Mouse (Mus musculus) G1E (cell line): Measurements from ENCODE around the gene Pkib. TPM values are rescaled to one million over a fixed set of nuclear protein-coding genes. Genes with fewer than 3 reads are reported as not detected.

Source experiments
- ATAC-seq: 2 replicates; pipeline ENCODE4 v1.8.0; 2016; ENCODE audit warnings: mild to moderate bottlenecking; ENCODE audit not compliant: insufficient number of reproducible peaks, poor library complexity, low FRiP score, severe bottlenecking; ENCODE audit errors: extremely low read depth
- DNase-seq: peaks from one replicate; pipeline ENCODE4 v3.0.0; 2012; ENCODE audit warnings: low spot score
- H3K27me3 ChIP-seq: 2 replicates; pipeline ENCODE4 v1.6.1; 2012; ENCODE audit warnings: mild to moderate bottlenecking, low read length, inconsistent platforms; ENCODE audit not compliant: insufficient read depth
- H3K36me3 ChIP-seq: replicated peaks from 2 replicates; pipeline ENCODE3; 2012; ENCODE audit warnings: mild to moderate bottlenecking, inconsistent platforms
- H3K4me1 ChIP-seq: 2 replicates; pipeline ENCODE4 v1.6.1; 2012; ENCODE audit warnings: low read depth, low read length, inconsistent platforms, mixed read lengths; ENCODE audit not compliant: insufficient read depth
- H3K4me3 ChIP-seq: 2 replicates; pipeline ENCODE4 v1.5.1; 2012; ENCODE audit warnings: low read depth, mild to moderate bottlenecking, inconsistent platforms, low read length, moderate library complexity, mixed read lengths
- H3K9me3 ChIP-seq: replicated peaks from 2 replicates; pipeline ENCODE4 v1.6.1; 2012; ENCODE audit warnings: inconsistent platforms
- CTCF ChIP-seq: IDR thresholded peaks from 2 replicates; pipeline ENCODE4 v1.5.1; 2012; ENCODE audit warnings: low read depth, low read length, inconsistent platforms, mixed read lengths
- GATA1 ChIP-seq: IDR thresholded peaks from 2 replicates; pipeline ENCODE4 v1.6.1; 2012; ENCODE audit warnings: borderline replicate concordance, low read length, inconsistent platforms, mixed read lengths
- GATA2 ChIP-seq: IDR thresholded peaks from 2 replicates; pipeline ENCODE4 v1.6.1; 2012; ENCODE audit warnings: low read depth, low read length, inconsistent platforms, borderline replicate concordance
- POLR2AphosphoS5 ChIP-seq: IDR thresholded peaks from 2 replicates; pipeline ENCODE4 v1.6.1; 2012; ENCODE audit warnings: low read depth, low read length, inconsistent platforms; ENCODE audit not compliant: insufficient replicate concordance
- TAL1 ChIP-seq: conservative IDR thresholded peaks from 2 replicates; pipeline ENCODE4 v1.6.1; 2012; ENCODE audit warnings: low read depth, low read length, inconsistent platforms, mixed read lengths
- polyA plus RNA-seq: library from polyadenylated mRNA; stranded (reverse); fragments of >175 nt; gene quantifications from 2 replicates; pipeline ENCODE4 v1.2.3, GENCODE M21; 2012
- total RNA-seq, 2 experiments: library from RNA; stranded (forward) in 1 of 2; stranded (reverse) in 1 of 2; fragments of 200-1000 nt in 1 of 2; fragments of >200 nt in 1 of 2; fragmentation: Nextera tagmentation in 1 of 2; gene quantifications; 2 replicates each; pipeline ENCODE4 v1.2.3; 2014 to 2017

Pkib gene
- total and polyA plus RNA-seq, 3 experiments = 0.16 TPM; not detected in 2

DNA sequence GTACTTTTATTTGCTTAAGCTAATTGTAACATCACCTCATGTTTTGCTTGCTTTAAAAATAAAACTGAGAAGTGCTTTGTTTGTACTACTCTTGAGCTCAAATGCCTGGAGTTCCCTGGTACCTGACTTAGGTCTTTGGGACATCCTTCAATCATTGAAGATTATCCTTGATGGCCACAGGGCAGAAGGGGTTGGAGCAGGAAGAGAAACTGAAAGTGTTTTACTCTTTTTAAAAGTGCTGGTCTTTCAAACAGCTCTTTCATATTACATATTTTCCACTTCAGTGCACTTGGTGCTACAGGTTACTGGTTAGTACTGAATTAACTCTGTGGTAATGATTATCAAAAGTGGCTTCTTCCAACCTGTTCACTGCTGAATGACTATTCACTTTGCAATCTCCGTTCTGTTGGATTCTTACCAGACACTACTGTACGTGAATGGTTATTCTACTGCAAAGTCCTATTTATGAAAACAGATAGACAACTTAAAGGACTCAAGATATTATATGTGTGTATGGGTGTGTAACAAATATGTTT lies 123.5 kb downstream of the Pkib start:
- ATAC-seq = no peak

DNA sequence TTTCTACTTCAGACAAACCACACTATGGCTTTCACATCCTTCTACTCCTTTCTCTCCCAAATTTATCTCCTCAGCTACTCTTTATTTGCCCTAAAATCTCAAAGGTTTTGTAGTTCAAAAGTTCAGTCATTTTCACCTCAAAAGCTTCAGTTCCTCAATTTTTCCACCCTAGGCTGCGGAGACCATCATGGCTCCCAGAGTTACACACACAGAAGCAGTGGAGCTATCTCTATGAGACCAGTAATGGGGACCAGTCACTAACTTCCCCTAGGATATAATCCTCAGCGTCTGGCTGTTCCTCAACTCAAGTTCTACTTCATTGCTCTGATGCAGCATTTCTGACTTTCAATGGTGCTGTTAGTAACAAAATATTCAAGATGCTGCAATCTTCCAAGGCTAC lies 127.2 kb downstream of the Pkib start:
- Histone ChIP-seq H3K4me3 (no peak overlapping the region), H3K9me3 (no peaks in the 10 kb centered on the region), H3K36me3 (no peaks in the 10 kb centered on the region), H3K4me1 (no peaks in the 10 kb centered on the region), H3K27me3 (no peaks in the 10 kb centered on the region)
- DNase-seq (no peak), ATAC-seq (no peak)
- no peak for TF ChIP-seq TAL1
- no peak for TF ChIP-seq GATA2
- no peak for TF ChIP-seq GATA1
- TF ChIP-seq CTCF = no peak
- TF ChIP-seq POLR2AphosphoS5 = no peak

More for the DNA sequence above, 123.5 kb downstream of the Pkib start:
- Histone ChIP-seq H3K9me3 (no peaks in the 10 kb centered on the region), H3K4me1 (no peaks in the 10 kb centered on the region), H3K4me3 (no peak overlapping the region), H3K27me3 (no peaks in the 10 kb centered on the region), H3K36me3 (no peaks in the 10 kb centered on the region)
- no peak for TF ChIP-seq CTCF
- TF ChIP-seq POLR2AphosphoS5 = no peak
- TF ChIP-seq GATA2 = no peak
- no peak for TF ChIP-seq GATA1
- TF ChIP-seq TAL1 = no peak
- no peak for DNase-seq

DNA sequence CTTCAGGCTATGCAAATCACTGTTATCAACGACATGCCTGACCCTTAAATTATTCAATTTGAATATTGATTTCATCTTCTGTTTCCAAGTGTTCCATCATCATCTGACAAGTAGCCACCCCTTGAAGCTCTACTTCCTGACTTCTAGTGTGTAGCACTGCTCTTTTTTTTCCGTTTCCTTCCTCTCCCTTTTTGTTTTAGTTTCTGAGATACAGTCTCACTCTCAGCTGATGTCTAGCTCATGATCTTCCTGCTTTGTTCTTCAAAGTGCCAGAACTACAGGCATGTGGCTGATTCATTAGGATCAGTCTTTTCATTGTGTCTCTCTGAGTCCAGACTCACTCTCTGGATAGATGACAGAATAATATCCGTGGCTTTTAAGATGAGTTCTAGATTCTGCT lies 128.9 kb downstream of the Pkib start:
- H3K9me3 ChIP-seq = no peaks in the 10 kb centered on the region
- ATAC-seq = no peak

DNA sequence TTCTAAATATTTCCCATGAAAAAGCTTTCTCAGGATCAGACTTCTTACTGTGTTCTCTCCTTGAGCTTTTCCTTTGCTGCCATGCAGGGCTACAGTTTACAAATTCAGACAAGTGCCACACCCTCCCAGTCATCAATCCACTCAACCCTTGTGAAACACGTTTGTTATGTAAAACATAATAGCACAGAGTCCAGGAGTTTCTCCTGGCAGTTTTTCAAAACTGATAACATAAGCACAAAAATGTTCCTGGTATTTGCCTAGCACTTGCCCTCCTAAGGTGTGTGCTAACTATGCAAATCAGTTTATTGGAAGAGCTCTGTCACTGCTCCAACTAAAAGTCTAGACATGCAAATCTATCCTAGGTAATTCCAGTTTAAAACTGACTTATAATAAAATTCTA lies 131.3 kb downstream of the Pkib start:
- Histone ChIP-seq H3K36me3 (no peaks in the 10 kb centered on the region), H3K4me3 (no peak overlapping the region), H3K27me3 (no peaks in the 10 kb centered on the region), H3K9me3 (no peaks in the 10 kb centered on the region), H3K4me1 (no peaks in the 10 kb centered on the region)
- ATAC-seq = no peak
- DNase-seq = no peak
- no peak for TF ChIP-seq GATA1
- TF ChIP-seq TAL1 = no peak
- TF ChIP-seq CTCF = no peak
- no peak for TF ChIP-seq POLR2AphosphoS5
- no peak for TF ChIP-seq GATA2

More for the DNA sequence above, 128.9 kb downstream of the Pkib start:
- H3K36me3 ChIP-seq = no peaks in the 10 kb centered on the region
- H3K4me1 ChIP-seq = no peaks in the 10 kb centered on the region
- H3K27me3 ChIP-seq = no peaks in the 10 kb centered on the region
- TF ChIP-seq POLR2AphosphoS5 (no peak), GATA1 (no peak), GATA2 (no peak), TAL1 (no peak), CTCF (no peak)
- DNase-seq = no peak
- H3K4me3 ChIP-seq = no peak overlapping the region

DNA sequence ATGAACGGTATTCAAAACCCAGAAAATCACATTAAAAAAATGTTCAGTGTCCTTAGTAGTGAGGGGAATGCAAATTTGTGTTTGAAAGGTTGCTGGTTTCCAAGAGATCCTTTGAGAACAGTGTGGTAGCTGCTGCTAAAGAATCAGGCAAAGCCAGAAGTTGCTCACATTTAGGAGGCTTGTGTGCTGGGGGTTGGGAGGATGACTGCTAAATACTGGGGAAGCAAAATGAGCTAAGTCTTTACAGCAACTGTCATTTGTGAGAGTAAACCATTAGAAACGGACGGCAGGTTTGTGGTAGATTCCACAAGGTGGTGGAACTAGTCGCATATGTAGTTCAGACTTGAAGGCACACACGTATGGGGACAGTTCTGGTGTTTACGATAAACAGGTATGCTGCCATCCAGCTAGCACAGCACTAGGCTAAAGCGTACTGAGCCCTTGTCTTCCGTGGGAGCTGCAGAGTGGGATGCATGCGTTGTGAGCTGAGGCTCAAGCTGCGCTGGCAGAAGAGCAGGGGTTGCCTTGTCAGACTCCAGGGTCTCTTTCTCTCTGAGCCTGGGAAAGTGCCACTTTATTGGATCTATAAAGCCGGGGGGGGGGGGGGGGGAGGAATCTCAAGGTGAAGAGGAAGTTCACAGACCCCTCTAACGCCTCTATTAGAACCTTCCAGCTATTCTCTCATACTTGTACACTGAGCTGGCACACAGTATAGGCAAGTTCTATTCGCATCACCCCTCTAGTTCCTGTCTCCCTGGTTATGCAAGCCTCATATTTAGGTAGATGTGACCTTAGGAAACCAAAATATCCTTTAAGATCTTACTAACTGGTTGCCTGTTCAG lies 151.7 kb downstream of the Pkib start:
- ATAC-seq = no peak
- no peaks in the 10 kb centered on the region for H3K36me3 ChIP-seq
- DNase-seq = no peak
- H3K4me3 ChIP-seq = no peak overlapping the region
- no peak for TF ChIP-seq GATA2
- no peak for TF ChIP-seq CTCF
- no peak for TF ChIP-seq POLR2AphosphoS5
- H3K9me3 ChIP-seq = no peaks in the 10 kb centered on the region
- peaks cover 3% of the 10 kb centered on the region; the same call in 1 of the 2 replicates for H3K27me3 ChIP-seq
- H3K4me1 ChIP-seq = peaks cover 5% of the 10 kb centered on the region

DNA sequence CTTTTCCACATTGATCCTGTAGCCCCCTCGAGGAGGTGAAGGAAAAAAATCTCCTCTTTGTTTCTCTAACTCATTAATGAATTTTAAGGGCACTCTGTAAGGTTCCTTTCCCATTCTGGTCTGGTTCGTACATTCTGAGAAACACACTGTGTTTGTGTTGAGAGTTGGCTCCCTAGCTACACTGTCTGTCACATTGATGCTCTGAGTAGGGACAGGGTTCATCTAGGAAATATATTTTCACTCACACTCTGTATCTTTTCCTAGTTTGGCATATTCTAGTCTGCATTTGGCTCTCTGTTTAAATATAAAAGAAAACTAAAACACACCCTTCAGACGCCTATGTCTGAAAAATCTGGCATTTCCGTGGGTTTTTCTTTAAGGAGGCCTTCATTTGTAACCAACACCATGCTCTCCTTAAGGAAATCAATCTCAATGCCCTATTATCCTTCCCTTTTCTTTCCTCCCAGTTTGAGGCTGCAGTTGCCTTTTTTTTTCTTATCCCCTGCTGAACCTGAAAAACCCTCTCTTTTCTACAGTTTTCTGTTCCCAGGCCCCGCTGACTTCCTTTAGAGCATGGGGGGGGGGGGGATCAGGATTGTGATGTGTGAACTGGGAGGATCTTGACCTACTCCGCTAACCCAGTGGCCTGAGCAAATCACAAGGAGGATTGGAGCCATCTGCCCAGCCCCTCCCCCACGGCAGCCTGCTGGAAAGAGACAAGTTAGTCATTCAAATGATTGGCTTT lies 152.5 kb downstream of the Pkib start:
- H3K4me1 ChIP-seq = peaks cover 5% of the 10 kb centered on the region
- no peak overlapping the region for H3K4me3 ChIP-seq
- H3K36me3 ChIP-seq = no peaks in the 10 kb centered on the region
- no peaks in the 10 kb centered on the region for H3K9me3 ChIP-seq
- ATAC-seq = no peak
- peaks cover 3% of the 10 kb centered on the region; the same call in 1 of the 2 replicates for H3K27me3 ChIP-seq
- TF ChIP-seq GATA1 (no peak), POLR2AphosphoS5 (no peak), CTCF (no peak), TAL1 (no peak), GATA2 (no peak)
- no peak for DNase-seq
